Mouse (Mus musculus): ENCODE results near the gene Ddc.

DNA sequence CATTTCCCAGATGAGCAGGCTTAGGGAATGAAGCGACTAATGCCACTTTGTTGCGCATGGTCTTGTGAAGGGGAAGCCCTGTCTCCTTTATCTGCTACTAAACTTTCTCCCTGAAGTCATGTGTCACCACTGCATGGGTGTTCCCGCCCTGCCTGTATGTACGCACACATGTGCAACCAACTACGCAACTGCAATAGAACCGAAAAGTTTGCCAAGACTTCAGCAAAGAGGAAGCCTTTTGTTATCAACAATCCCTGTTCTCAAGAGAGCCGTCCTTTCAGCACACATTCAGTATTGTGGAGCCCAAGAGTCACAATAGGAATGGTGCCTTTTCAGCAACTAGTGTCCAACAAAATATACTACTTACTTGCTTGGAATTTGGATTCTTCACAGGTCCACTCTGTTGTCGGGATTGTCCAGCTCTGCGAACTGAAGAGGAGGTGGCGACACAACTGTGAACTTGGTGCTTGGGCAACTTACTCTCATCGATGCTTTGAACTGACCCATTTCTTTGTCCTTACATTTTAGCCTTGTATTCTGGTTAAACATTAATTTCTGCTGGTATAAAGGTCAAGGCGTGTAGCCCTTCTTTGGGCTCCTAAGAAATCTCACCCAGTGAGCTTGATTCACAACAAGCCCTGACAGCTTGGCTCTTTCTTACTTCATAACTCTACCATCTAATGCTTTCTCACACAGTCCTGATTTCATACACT lies at the start of gene Ddc:
- no peak for TF ChIP-seq CTCF (IDR thresholded peaks at IDR 0.05; ENCODE audit: extremely low read depth, insufficient read length, insufficient replicate concordance, low read depth, low read length)
- no peak for TF ChIP-seq POLR2A (IDR thresholded peaks at IDR 0.05; ENCODE audit: low read depth, low read length)

Data from small intestine, adult 2 months (tissue).